Mouse (Mus musculus) hindbrain, embryonic 10.5 days (tissue): ENCODE results near the gene Timm9. TPM values are rescaled to one million over a fixed set of nuclear protein-coding genes. Genes with fewer than 3 reads are reported as not detected.

Source experiments
- polyA plus RNA-seq: library from polyadenylated mRNA; unstranded; fragments of >200 nt; fragmentation: Nextera tagmentation; extraction: Ambion mirVana; gene quantifications from 2 replicates; pipeline ENCODE4 v1.2.1, GENCODE M21; 2016

The Timm9 gene
- polyA plus RNA-seq, 1 experiment from 2014 or later, result 69.8 TPM

Other genes starting within 250 kb of the Timm9 start
- gene Actr10, start 198.8 kb downstream of the Timm9 start, polyA plus RNA-seq, result 210 and 229 TPM in 2 replicates
- gene Psma3, start 162.1 kb downstream of the Timm9 start, polyA plus RNA-seq, result 605 and 630 TPM in 2 replicates
- gene Arid4a, start 120.7 kb downstream of the Timm9 start, polyA plus RNA-seq, result 21.6 and 27.5 TPM in 2 replicates
- not detected in 2 replicates for gene Tomm20l, start 25.3 kb downstream of the Timm9 start, polyA plus RNA-seq
- 14.3 and 17.5 TPM in 2 replicates for gene 2700049A03Rik, start 164 bp upstream of the Timm9 start, polyA plus RNA-seq
- gene Dact1, start 173.2 kb upstream of the Timm9 start, polyA plus RNA-seq, result 12.2 and 15.2 TPM in 2 replicates